Mouse (Mus musculus): Measurements from ENCODE around the gene Mad1l1. TPM values are rescaled to one million over a fixed set of nuclear protein-coding genes. Genes with fewer than 3 reads are reported as not detected.

Gene Mad1l1
- polyA plus RNA-seq, 2 experiments: 31.8 to 38.2 TPM

GRCm38 (mm10) chr5:140062828-140063227 is 258.5 kb downstream of the Mad1l1 start:
- Histone ChIP-seq H3K4me3 (replicated peaks; ENCODE audit: low read length) (no peak overlapping the region), H3K27ac (replicated peaks; ENCODE audit: low read depth, low read length) (no peak overlapping the region), H3K4me1 (ENCODE audit: control insufficient read depth, insufficient read depth, low read length) (peaks cover 23% of the 10 kb centered on the region), H3K36me3 (ENCODE audit: control insufficient read depth, insufficient read depth, low read length) (peaks cover 13% of the 10 kb centered on the region), H3K9me3 (ENCODE audit: control insufficient read depth, low read length) (no peaks in the 10 kb centered on the region), H3K4me2 (replicated peaks; ENCODE audit: low read depth, low read length, severe bottlenecking) (no peak overlapping the region), H3K9ac (ENCODE audit: low read depth, low read length, severe bottlenecking) (no peak overlapping the region), H3K27me3 (ENCODE audit: control insufficient read depth, insufficient read depth, low read length) (no peaks in the 10 kb centered on the region)
- no peak for ATAC-seq (ENCODE audit: low FRiP score, low read depth)
- TF ChIP-seq POLR2A (IDR thresholded peaks at IDR 0.05; ENCODE audit: borderline replicate concordance, extremely low read depth, insufficient read depth, insufficient read length): no peak
- WGBS: 90% methylated on average over 3 of the region's 3 CpGs
- DNase-seq (ENCODE audit: low spot score): no peak

- peaks cover 18% of the 10 kb centered on the region for H3K4me1 ChIP-seq (ENCODE audit: control insufficient read depth, insufficient read depth, low read length)
- no peak overlapping the region for H3K4me2 ChIP-seq (replicated peaks; ENCODE audit: low read depth, low read length, severe bottlenecking)
- ATAC-seq (ENCODE audit: low FRiP score, low read depth) (no peak), DNase-seq (ENCODE audit: low spot score) (no peak)
- H3K9me3 ChIP-seq (ENCODE audit: control insufficient read depth, low read length): no peaks in the 10 kb centered on the region
- H3K4me3 ChIP-seq (replicated peaks; ENCODE audit: low read length): no peak overlapping the region
- no peak overlapping the region for H3K27ac ChIP-seq (replicated peaks; ENCODE audit: low read depth, low read length)
- no peaks in the 10 kb centered on the region for H3K27me3 ChIP-seq (ENCODE audit: control insufficient read depth, insufficient read depth, low read length)
- WGBS: 54% methylated on average over 3 of the region's 3 CpGs
- peaks cover 13% of the 10 kb centered on the region for H3K36me3 ChIP-seq (ENCODE audit: control insufficient read depth, insufficient read depth, low read length)
- no peak overlapping the region for H3K9ac ChIP-seq (ENCODE audit: low read depth, low read length, severe bottlenecking)
- no peak for TF ChIP-seq POLR2A (IDR thresholded peaks at IDR 0.05; ENCODE audit: borderline replicate concordance, extremely low read depth, insufficient read depth, insufficient read length)
These were observed 259.0 kb downstream of the Mad1l1 start for GRCm38 (mm10) chr5:140062316-140062715.

GRCm38 (mm10) chr5:140061296-140061879 is 260.0 kb downstream of the Mad1l1 start:
- Histone ChIP-seq H3K27me3 (ENCODE audit: control insufficient read depth, insufficient read depth, low read length) (no peaks in the 10 kb centered on the region), H3K4me3 (replicated peaks; ENCODE audit: low read length) (no peak overlapping the region), H3K4me2 (replicated peaks; ENCODE audit: low read depth, low read length, severe bottlenecking) (no peak overlapping the region), H3K4me1 (ENCODE audit: control insufficient read depth, insufficient read depth, low read length) (peaks cover 17% of the 10 kb centered on the region), H3K27ac (replicated peaks; ENCODE audit: low read depth, low read length) (no peak overlapping the region; the same call in 1 of the 2 replicates), H3K36me3 (ENCODE audit: control insufficient read depth, insufficient read depth, low read length) (peaks cover 13% of the 10 kb centered on the region), H3K9ac (ENCODE audit: low read depth, low read length, severe bottlenecking) (no peak overlapping the region), H3K9me3 (ENCODE audit: control insufficient read depth, low read length) (no peaks in the 10 kb centered on the region)
- DNase-seq (ENCODE audit: low spot score) (peak; percentile 54), ATAC-seq (ENCODE audit: low FRiP score, low read depth) (peak; percentile 57; the same call in 1 of the 2 replicates)
- 15% methylated on average over 6 of the region's 6 CpGs for WGBS
- no peak for TF ChIP-seq POLR2A (IDR thresholded peaks at IDR 0.05; ENCODE audit: borderline replicate concordance, extremely low read depth, insufficient read depth, insufficient read length)

- peaks cover 8% of the 10 kb centered on the region for H3K4me1 ChIP-seq (ENCODE audit: control insufficient read depth, insufficient read depth, low read length)
- WGBS: 86% methylated on average over 3 of the region's 3 CpGs
- ATAC-seq (ENCODE audit: low FRiP score, low read depth) (no peak), DNase-seq (ENCODE audit: low spot score) (no peak)
- no peak overlapping the region for H3K4me2 ChIP-seq (replicated peaks; ENCODE audit: low read depth, low read length, severe bottlenecking)
- no peaks in the 10 kb centered on the region for H3K36me3 ChIP-seq (ENCODE audit: control insufficient read depth, insufficient read depth, low read length)
- H3K27ac ChIP-seq (replicated peaks; ENCODE audit: low read depth, low read length): no peak overlapping the region
- H3K9ac ChIP-seq (ENCODE audit: low read depth, low read length, severe bottlenecking): no peak overlapping the region
- no peak for TF ChIP-seq POLR2A (IDR thresholded peaks at IDR 0.05; ENCODE audit: borderline replicate concordance, extremely low read depth, insufficient read depth, insufficient read length)
- no peaks in the 10 kb centered on the region for H3K27me3 ChIP-seq (ENCODE audit: control insufficient read depth, insufficient read depth, low read length)
- H3K4me3 ChIP-seq (replicated peaks; ENCODE audit: low read length): no peak overlapping the region
- no peaks in the 10 kb centered on the region for H3K9me3 ChIP-seq (ENCODE audit: control insufficient read depth, low read length)
These were observed 265.1 kb downstream of the Mad1l1 start for GRCm38 (mm10) chr5:140056291-140056690.

GRCm38 (mm10) chr5:140055431-140055830 is 265.9 kb downstream of the Mad1l1 start:
- H3K4me1 ChIP-seq (ENCODE audit: control insufficient read depth, insufficient read depth, low read length): no peaks in the 10 kb centered on the region
- H3K27me3 ChIP-seq (ENCODE audit: control insufficient read depth, insufficient read depth, low read length): no peaks in the 10 kb centered on the region
- H3K4me2 ChIP-seq (replicated peaks; ENCODE audit: low read depth, low read length, severe bottlenecking): no peak overlapping the region
- H3K27ac ChIP-seq (replicated peaks; ENCODE audit: low read depth, low read length): no peak overlapping the region
- ATAC-seq (ENCODE audit: low FRiP score, low read depth) (no peak), DNase-seq (ENCODE audit: low spot score) (no peak)
- H3K4me3 ChIP-seq (replicated peaks; ENCODE audit: low read length): no peak overlapping the region
- H3K36me3 ChIP-seq (ENCODE audit: control insufficient read depth, insufficient read depth, low read length): no peaks in the 10 kb centered on the region
- H3K9ac ChIP-seq (ENCODE audit: low read depth, low read length, severe bottlenecking): no peak overlapping the region
- 71% methylated on average over 3 of the region's 3 CpGs for WGBS
- TF ChIP-seq POLR2A (IDR thresholded peaks at IDR 0.05; ENCODE audit: borderline replicate concordance, extremely low read depth, insufficient read depth, insufficient read length): no peak
- H3K9me3 ChIP-seq (ENCODE audit: control insufficient read depth, low read length): no peaks in the 10 kb centered on the region
